Mouse (Mus musculus) left cerebral cortex, adult 9 months (tissue): ENCODE results near the gene Ccdc63.
"Not testable (repeated sequence)": the region's sequence is repeated elsewhere in the genome, so short reads cannot be mapped to it uniquely, and the experiment has no call there.

Experiments
- DNase-seq, 2 experiments: peaks; one replicate each; pipeline ENCODE4 v3.0.0; 2022; ENCODE audit warnings: low spot score in 2 of 2

The Ccdc63 gene

DNA sequence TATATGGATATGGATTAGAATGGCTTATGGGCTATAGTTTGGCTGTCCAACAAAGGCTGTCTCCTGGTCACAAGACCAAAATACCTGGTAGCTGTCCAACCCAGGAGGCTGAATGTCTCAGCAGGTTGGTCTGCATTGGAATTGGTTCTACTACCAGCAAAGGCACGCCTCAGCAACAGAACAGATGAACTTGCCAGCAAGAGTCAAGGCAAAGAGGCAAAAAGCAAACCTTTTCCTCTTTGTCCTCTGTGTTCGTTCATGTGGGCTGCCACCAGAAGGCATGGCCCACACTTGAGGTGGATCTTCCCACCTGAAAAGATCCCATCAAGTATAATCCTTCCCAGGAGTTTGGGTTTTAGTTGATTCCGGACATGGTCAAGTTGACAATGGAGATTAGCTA lies at the start of gene Ccdc63:
Gene Ccdc63, minus strand, starts transcription at position 101 of the 400 bp plus-strand sequence.
- DNase-seq = no peak

DNA sequence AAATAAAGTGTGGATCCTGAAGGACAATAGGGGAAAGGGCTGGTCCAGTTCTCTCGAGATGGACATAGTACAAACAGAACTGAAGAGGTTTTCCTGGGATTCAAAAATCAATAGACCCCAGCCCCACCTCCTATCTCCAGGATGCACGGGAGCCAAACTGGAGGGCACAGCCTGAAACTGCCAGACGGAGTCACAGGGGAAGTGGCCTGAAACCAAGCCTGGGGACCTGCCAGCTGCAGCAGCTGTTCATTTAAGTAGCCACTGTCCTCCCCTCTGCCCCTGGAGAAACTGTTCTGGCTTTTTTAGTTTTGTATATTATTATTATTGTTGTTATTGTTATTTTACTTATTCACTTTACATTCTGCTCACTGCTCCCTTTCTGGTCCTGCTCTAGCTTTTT lies 48.5 kb upstream of the Ccdc63 start:
- DNase-seq = no peak

DNA sequence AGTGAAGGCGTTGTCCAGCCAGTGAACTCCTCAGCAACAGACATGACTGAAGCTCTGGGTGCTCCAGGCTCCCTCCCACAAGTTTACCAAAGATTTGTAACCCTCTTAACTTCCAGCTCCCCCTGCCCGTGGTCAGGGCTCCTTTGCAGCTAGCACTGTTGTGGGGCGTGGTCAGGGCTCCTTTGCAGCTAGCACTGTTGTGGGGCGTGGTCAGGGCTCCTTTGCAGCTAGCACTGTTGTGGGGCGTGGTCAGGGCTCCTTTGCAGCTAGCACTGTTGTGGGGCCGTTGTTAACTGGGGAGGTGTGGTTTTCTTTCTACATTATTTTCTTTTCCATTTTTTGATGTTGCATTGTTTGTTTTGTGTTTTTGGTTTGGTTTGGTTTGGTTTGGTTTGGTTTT lies 44.2 kb upstream of the Ccdc63 start:
- DNase-seq = not testable (repeated sequence)

DNA sequence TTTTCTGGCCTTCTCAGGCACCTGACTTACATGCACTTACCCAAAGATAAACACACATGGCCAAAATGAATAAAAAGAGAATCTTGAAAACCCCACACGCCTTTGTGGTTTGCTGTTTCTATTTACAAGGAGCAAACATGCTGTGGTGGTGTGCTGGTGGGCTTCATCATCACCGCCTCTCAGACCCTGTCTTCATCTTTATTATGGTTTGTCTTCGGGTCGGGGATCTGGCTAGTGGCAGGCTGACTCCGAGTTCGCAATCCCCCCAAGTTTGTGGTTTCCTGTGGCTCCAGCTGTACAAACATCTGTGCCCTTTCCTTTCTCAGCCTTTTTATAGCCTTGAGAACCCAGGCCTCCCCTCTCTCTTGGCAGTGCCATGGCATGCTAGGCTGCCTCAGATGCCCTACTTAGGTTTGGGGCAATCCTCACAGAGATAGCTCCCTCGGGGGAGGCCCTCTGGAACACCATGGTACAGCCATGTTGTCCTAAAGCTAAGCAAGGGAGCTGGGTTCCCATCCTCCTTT lies 43.7 kb upstream of the Ccdc63 start:
- DNase-seq = no peak

DNA sequence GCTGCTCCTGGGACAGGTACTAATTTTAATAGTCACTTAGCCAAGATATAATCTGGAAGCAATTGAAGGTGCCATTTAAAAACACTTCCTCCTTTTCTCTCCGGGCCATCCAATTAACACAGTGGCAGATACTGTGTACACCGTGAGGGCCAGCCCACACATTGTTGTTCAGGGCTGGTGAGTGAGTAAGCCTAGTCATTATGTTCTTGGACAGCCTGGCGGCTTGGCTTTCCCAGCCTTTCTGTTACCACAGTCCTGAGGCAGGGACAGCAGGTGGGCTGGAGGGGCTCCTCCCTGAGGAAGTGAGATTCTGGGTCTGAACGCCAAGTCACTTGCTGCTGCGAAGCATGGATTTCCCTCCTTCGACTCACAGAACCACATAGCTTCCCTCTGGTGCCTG lies 39.0 kb upstream of the Ccdc63 start:
- no peak for DNase-seq

DNA sequence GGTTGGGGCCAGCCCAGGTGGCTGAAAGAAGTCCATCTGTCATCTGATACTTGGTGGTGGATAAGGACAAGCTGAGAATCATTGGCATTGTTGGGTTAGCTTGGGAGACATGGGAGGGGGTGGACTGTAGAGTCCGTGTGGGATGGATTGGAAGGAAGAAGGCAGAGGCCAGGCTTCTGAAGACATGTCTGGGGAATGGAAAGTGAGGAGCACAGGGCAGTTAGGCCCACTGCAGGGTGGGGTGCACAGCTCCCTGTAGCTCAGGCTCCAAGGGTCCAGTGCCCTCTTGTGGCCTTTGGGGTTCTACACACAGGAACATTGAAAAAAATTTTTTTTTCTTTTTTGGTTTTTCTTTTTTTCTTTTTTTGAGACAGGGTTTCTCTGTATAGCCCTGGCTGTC lies 35.8 kb upstream of the Ccdc63 start:
- no peak for DNase-seq

DNA sequence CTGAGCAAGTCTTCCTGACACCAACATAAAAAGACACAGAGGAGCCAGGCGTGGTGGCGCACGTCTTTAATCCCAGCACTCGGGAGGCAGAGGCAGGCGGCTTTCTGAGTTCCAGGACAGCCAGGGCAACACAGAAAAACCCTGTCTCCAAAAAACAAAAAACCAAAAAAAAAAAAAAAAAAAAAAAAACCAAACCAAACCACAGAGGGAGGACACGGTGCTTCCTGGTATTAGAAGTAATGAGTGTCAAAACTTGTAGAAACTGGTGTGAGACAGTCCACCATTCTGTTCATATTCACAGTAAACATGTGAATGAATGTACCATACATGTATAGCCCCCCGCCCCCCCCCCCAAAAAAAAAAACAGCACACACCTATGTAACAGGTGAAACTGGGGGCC lies 35.3 kb upstream of the Ccdc63 start:
- DNase-seq = no peak

DNA sequence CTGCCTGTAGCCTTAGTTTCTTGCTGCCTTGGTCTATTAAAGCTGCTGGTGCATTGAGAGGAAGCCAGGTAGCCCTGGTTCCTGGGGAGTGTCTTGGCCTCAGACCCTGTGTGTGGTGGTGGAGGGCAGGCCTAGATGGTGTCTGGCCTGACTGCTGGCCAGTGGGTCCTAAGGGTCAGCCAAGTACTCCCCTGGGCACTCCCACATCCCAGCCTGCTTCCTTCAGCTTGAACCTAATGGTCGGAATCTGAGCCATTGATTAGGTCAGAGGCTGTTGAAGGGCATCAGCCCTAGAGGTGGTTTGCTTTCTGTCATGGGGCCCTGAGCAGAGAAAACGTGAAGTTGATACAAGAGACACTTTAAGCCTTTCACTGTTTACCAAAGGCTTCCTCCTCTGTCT lies 34.8 kb upstream of the Ccdc63 start:
- no peak for DNase-seq

DNA sequence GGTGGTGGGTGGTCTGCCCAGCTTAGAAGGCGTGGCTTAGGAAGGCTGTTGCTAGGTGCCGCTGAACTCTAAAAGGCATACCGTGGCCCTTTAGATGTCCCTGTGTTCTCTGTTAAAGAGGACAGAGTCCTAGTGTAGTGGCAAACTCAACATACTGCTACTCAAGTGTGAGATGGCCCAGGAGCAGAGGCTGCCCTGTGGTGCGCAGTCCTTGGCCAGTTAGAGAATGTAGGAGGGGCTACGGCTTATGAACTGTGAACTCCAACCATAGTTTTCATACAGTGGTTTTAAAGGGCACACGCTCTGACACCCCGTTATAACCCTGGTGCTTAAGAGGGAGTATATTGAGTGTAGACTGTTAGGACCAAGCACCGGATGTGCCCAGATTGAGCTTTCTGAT lies 30.4 kb upstream of the Ccdc63 start:
- DNase-seq = no peak

DNA sequence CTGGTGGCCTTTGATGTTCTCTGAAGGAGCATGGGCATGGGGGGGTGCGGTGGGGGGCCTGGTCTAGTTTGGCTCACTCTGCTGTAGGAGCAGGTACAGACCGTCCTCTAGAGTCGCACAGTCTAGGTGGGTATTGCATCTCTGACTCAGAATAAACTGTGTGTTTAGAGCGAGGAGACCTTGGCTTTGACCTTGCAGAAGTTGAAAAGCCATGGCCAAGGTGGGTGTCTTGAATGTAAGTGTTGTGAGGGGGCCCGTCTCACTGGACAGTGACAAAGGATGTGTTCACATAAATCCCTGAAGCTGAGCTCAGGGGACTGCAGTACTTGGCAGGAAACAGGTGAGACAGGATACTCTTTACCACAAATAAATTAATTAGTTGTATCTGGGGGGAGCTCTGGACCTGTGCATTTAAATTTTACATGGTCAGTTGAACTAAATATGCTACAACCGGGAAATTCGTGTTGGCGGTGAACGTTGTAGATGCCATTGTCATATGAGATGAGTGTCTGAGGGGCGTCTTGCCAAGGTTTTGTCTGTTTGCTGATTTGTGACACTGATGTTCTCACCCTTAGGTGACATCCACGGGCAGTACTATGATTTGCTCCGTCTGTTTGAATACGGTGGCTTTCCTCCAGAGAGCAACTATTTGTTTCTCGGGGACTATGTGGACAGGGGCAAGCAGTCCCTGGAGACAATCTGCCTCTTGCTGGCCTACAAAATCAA lies 27.9 kb upstream of the Ccdc63 start:
- no peak for DNase-seq

DNA sequence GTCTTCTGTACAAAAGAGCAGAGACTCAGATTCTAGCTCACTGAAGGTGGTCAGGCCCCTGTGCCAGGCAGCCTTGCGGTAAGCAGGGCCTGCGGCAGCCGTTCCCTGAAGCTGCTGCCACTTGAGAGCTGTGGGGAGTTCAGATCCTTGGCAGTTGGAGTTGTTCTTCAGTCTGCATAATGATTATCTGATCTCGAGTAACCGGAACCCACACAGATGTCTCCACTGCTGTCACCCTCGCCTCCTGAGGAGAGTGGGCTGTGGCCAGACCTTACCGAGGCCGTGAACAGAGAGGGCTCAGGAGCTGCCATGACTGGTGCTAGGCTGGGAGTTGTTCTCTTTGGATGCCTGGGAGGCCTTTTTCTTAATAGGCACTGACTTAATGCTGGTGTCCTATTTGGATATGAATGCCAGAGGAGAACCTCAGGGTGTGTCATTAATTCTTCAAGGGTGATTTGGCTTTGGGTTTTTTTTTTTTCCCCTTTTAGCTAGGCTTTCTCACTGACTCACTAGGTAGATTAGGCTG lies 26.1 kb upstream of the Ccdc63 start:
- DNase-seq = no peak

DNA sequence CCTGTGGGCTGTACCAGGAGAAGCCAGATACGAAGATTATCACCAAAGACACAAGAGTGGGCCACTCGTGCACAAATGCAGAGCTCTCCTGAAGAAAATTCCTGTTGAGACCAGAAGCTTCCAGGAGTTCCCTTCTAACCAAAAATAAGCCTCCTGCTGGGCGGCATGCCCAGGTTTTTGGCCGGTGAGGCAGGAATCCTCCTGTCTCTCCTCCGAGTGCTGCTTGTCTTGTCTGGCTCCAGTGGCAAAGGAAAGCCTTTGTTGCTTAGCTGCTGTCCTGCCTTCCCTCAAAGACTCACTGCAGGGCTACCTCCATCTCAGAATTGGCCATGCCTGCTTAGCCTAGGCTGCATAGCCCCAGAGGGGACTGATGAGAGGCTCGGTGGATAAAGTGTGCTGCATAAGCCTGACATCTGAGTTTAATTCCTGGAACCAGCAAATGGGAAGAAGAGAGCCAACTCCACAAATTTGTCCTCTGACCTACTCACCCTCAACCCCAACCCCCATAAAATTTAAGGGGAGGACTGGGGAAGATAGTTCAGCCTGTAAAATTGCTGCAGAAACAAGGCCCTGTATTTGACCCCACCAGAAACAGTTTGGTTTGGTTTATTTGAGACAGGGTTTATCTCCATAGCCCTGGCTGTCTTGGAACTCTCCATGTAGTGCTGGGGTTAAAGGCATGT lies 24.8 kb upstream of the Ccdc63 start:
- DNase-seq = peak in 1 of 2 experiments; percentile 78

DNA sequence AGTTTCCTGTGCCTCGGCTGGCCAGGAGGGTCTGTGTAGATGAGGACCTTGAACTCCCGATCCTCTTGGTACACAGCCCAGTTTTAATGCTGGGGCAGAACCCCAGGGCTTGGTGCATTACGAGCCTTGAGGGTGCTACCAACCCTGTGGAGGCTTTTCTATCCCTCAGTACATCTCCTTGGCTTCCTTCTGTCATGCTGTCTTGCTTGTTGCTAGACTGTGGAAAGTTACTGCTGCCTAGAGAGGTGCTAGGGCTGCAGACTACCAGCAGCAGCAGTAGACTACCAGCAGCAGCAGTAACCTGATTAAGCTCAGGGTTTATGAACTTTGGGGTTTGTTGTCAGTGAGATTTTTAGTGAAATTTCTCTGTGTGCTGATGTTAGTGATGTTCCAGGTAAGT lies 23.4 kb upstream of the Ccdc63 start:
- DNase-seq = no peak

DNA sequence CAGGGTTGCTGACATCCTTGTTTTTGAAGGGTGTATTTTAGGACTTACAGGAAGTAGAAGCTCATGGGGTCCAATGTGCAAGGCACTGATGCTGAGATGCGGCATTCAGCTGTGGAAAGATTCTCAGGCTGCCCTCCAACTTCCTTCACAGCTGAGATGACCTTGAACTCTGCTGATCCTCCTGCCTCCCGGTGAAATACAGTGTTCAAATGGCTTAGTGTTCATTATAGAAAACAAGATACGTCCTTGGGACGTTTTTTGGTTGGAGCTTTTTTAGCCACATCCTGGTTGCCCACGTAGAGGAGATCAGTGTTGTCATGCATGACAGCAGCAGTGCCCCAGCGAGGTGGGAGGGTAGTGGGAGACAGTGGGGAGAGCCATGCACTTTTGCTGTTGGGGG lies 22.6 kb upstream of the Ccdc63 start:
- DNase-seq = no peak

DNA sequence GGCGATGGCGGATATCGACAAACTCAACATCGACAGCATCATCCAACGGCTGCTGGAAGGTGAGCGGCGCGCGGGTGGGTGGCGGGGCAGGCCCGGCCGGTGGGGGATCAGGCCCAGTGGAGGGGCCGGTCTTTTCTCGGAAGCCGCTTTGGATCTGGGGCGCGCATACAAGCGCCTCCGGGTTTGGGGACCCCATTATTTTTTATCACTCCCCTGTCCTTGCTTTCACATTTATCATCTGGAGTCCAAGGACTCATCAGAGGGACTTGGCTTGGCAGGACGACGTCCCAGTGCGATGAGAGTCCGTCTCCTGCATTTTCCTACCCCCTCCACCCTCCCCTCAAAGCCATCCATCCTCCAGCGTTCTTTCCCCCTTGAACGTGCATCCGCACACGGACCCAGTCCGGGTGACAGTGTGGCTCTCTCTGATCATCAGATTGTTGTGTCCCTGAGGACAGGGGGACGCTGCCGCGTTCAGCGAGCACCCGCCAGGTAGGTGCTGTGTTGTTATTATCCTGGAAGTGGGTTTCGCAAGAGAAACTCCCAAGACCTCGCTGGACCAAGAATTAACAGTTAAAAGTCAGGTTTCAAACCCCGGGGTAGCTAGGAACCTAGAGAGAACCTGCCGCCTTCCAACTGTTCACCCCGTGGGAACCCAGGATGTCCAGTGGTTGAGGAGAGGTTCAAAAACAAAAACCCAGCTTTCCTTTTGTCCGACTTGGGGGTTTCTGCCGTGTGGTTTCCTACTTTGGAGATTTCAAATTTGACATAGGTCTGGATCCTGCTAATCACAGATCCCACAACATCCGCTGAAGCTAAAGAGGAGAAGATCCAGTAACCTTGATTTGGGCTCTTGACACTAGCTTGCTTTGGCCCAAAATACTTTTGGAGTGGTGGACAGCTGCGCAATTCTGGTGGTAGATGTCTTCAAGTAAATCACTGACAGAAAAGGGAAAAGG lies 18.2 kb upstream of the Ccdc63 start:
- no peak for DNase-seq

DNA sequence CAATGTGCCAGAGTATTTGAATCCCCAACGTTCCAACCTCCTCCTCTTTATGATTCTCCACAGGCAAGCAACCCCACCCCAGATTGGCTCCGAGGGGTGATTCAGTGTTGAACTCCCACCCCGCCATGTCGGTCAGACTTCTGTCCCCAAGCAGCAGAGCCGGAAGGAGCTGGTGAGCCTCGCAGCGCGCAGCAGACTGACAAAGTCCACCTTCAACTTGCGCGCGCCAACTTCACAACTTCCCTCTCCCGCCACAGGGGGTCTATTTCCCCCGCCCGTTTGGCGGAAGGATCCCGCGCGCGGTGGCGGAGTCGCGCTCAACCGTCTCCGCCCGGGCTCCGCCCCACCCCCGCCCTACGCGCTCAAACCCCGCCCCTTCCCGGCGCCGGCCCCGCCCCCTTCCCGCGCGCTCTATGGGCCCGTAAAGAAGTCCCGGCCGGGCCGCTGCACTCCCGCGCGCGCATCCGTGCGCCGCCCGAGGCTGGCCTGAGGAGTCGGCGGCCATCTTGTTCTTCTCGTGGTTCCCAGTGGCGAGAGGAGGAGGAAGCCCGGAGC lies 17.3 kb upstream of the Ccdc63 start, which contains the start of gene Ppp1cc:
Gene Ppp1cc, plus strand, starts transcription at position 452 of the 555 bp plus-strand sequence.
- DNase-seq = peak; percentile 55 to 90

DNA sequence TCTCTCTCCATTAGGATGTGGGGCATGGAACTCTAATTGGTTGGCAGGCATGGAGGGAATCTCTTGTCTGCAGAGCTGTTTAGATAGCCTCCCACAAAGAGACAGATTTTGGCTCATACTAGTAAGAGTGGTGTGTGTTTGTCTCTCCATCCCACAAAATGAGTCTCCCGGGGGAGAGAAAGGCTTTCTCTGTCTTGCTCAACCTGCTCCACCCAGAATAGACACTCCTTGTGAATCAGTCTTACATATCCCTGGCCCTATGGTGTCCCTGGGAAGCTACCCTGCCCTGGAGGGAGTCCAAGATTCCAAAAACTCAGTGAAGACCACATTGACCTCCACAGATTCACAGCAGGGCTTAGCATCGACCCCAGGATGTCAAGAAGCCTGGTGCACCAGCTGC lies 15.9 kb upstream of the Ccdc63 start:
- no peak for DNase-seq

DNA sequence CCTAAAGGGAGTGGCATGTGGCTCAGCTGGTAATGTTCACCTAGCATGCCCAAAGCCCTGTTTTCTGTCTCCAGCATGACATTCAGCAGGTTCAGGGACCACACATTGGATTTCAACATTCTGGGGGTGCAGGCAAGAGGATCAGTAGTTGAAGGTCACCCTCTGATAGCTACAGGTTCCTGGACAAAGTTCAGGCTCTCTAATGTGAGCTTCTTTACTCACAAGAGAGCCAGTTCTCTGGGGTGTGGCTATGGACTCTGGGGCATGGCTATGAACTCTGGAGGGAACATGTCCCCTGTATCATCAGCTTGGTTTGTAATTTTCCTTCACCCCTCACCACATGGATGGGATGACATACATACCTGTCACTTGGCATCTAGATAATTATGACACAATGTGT lies 15.0 kb upstream of the Ccdc63 start:
- DNase-seq = no peak

DNA sequence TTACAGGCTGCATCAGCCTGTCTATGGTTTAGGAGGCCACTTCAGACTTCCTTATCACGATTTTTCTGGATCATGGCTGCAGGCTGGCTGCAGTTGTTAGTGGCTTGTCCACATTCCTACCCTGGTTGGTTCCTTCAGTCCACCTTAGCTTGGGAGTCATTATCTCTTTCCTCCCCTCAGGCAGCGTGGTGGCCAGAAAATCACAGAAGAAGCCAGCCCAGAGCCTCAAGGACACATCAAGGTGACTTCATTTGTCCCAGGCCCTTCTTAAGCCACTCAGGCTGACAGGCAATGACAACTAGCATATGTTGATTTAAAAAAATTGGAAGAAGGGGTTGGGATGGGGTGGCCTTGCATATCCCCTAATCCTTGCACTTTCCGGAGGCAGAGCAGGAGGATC lies 14.2 kb upstream of the Ccdc63 start:
- DNase-seq = no peak

DNA sequence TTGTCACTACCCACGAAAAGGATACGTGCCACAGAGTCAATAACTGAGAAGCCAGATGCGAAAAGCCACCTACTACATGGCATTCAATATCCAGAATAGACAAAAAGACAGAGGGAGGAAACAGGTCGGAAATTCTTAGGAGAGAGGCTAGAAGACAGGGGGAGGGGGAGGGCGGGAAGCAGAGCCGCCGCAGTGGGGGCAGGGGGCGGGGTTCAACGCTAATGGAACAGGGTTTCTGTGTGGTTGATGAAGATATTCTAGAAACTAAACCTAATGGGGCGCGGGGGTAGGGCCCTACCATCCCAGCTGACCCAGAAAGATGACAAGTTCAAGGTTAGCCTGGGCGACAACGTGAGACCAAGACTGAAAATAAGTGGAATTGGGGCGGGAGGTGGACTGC lies 13.4 kb upstream of the Ccdc63 start:
- DNase-seq = no peak

DNA sequence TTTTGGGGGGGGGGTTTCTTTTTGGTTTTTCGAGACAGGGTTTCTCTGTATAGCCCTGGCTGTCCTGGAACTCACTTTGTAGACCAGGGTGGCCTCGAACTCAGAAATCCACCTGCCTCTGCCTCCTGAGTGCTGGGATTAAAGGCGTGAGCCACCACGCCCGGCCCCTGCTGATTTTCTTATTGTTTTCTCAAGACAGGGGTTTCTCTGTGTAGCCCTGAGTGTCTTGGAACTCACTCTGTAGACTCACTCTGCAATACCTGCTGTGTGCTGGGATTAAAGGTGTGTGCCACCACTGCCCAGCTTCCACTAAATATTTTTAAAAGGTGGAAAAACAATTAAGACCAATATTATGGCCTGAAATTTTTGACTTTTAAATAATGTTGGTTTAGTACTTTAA lies 11.9 kb upstream of the Ccdc63 start:
- DNase-seq = not testable (repeated sequence)

DNA sequence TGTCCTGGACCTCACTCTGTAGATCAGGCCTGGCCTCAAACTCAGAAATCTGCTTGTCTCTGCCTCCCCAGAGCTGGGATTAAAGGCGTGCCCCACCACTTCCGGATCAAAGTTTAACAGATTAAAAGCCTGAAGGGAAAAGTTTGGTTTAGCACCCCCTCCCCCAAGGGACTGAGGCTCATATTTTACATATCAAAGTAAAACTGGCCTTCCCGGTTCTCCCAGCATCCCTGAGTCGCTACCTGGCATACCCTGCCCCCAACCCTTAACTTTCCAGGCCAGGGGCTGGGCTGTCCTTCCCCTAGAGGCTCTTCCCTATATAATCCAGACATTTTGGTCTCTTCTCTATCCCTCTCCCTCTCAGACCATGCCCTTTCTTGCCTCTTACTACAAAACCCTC lies 8.6 kb upstream of the Ccdc63 start:
- DNase-seq = no peak
